Mouse (Mus musculus) brain, embryonic 14.5 days (tissue): ENCODE measurements around the gene Gm9049.

Experiments used
- CTCF ChIP-seq: fragments of 200-500 bp; IDR thresholded peaks from 2 replicates; pipeline ENCODE4 v1.5.1; 2012; ENCODE audit warnings: inconsistent platforms, mild to moderate bottlenecking, moderate library complexity, borderline replicate concordance; ENCODE audit not compliant: insufficient read depth, insufficient read length; ENCODE audit errors: extremely low read depth
- POLR2A ChIP-seq: fragments of 200-500 bp; IDR thresholded peaks from 2 replicates; pipeline ENCODE4 v1.6.1; 2012; ENCODE audit warnings: mild to moderate bottlenecking, inconsistent platforms, borderline replicate concordance; ENCODE audit not compliant: poor library complexity, insufficient read depth, insufficient read length, severe bottlenecking; ENCODE audit errors: extremely low read depth

GRCm38 (mm10) chr10:118399917-118400316, 46.0 kb upstream of the Gm9049 start:
- no peak for TF ChIP-seq POLR2A
- TF ChIP-seq CTCF, result no peak
